Mouse (Mus musculus) cerebellum, adult 9-11 months (tissue): ENCODE data around the gene Plekhg4.

ENCODE experiments used
- DNase-seq: peaks from one replicate; pipeline ENCODE4 v3.0.0; 2022

Gene Plekhg4

DNA sequence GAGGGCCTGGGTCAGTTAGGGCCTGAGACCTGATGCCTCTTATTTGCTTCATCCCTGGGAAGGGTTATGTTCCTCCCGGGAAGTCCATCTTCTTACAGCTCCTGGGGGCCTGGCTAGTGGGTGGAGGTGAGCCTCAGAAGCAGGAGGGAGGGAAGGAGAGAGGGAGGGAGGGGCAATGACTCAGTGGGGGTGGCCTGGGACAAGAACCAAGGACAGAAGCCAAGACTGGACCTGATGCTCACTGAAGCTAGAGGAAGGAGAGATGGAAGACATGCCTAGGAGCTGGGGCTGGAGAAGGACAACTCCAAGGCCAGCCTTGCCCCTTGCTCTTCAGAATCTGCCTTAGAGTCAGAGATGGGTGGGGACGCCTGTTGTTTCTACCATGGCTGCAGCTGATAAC, at the start of gene Plekhg4:
TSS of gene Plekhg4 (plus strand) at position 243 of the 400 bp plus-strand sequence.
- DNase-seq = no peak

DNA sequence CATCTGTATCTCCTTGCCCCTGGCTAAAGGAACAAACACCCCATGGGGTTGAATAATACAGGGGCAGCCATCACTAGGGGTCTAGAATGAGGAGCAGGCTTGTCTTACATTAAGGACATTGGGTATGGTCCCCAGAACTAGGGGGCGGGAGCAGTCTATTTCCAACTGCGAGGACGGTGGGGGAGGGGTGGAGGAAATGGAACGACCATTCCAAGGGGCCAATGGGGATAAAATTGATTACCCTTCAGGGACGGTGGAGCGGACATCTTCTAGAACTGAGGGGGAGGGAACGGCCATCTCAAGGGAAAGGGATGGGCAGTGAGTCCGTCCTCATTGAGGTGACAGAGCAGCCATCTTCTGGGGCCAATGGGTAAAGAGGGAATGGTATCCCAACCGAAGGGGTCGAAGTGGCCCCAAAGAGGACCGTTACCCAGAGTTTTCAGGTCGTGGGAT, 47.4 kb upstream of the Plekhg4 start:
- no peak for DNase-seq

DNA sequence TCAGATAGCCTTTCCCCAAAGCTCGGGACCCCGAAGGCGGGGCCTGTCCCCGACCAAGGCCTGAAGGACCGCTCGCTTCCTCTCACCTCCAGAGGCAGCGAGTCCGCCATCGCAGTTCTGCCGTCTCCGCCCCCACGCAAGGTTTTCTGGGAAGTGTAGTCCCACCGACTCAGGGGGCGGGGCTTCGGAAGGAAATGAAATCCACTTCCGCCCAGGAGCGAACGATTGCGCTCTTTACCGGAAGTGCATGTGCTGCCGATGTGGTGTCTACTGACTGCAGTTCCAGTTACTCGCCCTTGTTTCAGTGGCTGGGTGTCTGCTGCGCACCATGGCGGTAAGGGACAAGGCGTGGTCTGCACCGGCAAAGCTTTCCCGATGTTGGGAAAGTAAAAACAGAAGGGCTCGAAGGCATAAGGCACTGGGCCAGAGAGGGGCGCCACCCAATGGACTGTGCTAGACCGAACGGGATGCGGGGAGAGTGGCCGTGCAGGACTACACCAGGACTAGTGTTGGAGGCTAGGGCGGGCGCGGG, 46.9 kb upstream of the Plekhg4 start, which contains the start of the genes Lrrc29 and Tmem208:
TSS of gene Lrrc29 (minus strand) at position 138 of the 532 bp plus-strand sequence.
TSS of gene Tmem208 (plus strand) at position 214 of the 532 bp plus-strand sequence.
- peak; percentile 97 for DNase-seq

DNA sequence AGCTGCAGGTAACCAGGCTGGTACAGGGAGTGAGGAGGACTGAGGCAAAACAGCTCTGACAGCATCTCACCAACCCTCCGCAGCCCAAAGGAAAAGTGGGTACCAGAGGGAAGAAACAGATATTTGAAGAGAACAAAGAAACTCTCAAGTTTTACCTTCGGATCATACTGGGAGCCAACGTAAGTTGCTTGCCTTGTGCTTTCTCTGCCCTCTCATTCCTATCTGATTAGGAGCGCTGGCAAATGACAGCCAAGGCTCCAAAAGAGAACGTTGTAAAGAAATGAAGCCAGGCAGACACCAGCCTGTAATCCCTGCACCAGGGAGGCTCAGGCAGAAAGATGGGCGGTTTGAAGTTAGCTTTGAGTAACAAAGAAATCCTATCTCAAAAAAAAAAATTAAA, 46.1 kb upstream of the Plekhg4 start:
- DNase-seq = no peak

DNA sequence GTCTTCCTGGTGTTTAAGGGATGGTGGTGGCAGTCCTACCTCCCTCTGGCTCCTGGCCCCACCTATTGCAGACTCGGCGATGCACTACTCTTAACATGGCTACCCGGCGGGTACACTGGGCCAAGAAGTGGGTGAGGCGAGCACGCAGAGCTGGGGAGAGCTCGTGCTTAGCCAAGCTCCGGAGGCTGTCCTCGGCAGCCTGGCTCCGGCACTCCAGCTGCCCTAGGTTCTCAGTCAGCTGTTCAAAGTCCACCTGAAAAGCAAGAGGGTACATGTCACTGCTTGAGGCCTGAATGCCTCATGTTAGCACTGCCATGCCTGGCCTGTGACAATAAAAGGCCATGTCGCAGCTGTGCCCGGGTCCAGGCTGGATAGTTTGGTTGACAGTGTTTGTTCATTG, 42.7 kb upstream of the Plekhg4 start:
- no peak for DNase-seq

DNA sequence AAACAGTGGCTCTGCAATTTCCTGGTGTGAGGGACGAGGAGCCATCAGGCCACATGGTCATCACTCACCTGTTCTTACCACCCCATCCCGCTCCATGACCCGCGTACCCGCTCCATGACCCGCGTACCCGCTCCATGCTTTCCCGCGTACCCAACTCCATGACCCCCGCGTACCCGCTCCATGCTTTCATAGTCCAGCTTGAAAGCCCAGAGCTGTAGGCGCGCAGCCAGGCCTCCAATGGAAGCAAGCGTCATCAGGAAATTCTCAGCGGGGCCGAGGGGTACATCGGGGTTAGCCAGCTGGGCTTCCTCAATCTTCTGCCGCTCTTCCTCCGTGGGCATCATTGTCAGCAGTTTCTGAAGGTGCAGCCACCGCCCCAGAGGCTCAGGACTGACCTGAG, 41.6 kb upstream of the Plekhg4 start:
- DNase-seq = no peak

DNA sequence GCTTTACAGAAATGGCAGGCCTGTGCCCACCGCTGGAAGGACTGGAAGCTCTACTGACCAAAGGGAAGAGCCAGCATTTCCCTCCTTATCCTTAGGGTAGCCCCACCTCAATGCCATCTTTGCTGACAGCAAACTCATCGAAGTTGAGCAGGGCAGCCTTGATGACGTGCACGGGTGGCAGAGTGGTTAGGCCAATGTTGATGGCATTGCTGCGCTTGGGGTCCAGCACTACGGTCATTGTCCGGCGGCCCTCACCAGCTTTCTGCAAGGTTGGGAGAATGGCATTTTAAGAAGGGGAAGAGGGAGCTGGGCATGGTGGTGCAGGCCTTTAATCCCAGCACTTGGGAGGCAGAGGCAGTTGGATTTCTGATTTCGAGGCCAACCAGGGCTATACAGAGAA, 41.1 kb upstream of the Plekhg4 start:
- no peak for DNase-seq

DNA sequence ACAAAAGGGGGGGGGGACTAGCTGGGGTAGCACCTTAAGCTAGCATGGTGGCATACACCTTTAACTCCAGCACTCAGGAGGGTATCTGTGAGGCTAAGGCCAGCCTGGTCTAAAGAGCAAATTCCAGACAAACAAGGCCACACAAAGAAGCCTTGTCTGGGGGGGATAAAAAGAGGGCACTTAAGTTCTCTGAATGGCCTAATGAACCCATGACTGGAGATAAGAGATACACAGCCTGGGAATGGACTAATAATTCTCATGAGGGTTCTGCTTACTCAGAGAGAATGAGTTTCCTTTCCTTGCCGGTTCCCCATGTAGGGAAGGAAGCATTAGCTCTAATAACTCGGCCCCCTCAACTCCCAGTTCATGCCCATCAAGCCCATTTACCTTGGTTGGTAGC, 40.6 kb upstream of the Plekhg4 start:
- DNase-seq = no peak

DNA sequence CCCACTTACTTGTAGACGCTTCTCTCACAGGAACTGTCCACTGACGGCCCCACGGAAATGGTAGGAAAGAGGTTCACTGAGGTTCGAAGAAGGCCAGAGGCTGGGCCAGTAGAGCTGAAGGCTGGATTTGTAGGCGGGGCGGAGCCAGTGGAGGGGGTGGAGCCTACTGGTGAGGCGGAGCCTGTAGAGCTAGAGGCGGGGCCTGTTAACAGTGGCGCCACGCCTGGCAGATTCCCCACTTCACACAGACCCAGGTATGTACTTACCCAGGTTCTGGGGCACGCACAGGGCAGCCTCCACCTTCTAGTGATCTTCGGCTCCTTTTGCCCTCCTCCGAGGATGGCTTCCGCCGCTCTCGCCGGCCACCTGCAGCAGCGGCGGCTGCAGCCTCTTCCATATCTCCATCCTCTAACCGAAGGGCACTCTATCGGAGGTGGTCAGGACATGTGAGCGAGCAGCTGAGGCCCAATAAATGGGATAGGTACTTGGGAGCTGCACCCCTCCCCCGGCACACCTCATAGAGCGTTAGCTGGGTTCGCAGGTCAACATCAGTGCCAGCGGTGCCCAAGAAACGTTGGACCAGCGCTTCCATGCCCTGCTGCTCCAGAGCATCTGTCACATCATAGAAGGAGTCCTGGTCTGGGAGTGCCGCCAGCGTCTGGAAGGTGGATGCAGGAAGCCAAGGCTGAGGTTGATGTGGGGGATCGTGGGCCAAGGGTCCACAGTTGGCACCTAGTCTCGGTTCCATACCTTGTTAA, 36.5 kb upstream of the Plekhg4 start:
- DNase-seq = no peak

DNA sequence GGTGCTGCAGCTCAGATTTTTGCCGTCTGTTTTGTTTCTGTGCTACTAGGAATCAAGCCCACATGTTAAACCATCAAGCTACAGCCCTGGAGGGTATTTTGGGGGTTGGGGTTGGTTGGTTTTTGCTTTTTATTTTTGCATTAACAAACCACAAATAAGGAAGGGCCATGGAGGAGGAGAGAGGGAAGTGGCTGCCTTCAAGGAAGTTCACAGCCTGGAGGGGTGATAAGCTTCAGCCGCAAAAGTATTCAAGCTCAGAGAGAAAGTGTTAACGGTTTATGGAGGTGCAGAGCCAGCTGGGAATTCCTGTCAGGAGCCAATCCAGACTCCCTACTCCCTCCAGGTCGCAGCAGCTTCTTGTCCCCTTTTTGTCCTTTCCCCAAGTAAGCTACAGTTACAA, 34.1 kb upstream of the Plekhg4 start:
- no peak for DNase-seq

DNA sequence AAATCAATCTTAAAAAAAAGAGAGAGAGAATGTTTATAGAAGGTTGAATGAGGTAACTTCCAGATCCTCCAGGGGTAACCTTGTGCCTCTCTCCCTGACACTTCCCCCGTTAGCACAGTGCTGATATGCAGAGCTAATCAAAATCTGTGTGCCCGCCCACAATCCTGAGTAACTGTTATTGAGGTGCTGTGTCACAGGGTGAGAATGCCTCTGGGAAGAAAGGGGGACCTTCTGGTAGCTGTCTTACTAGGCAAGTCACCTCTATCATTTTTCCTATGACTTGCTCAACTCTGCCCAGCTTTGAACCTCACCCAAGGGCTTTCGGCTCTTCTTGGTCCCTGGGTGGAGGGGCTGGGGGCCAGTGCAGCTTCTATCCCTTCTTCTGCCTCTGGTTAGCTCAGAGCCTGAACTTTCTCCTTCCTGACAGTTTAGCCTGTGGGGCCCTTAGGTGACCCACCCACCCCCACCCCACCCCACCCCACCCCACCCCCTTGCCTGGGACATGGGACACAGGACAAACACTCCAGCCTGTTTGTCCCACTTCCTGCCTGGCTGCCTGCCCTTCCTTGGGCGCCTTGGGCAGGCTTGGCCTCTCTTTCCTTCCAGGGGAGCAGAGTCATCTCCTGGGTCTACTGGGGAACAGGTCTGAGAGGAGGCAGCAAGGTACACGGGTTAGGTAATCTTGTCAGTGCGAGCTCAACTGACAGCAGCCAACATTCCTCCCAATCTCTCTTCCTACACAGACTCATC, 33.0 kb upstream of the Plekhg4 start:
- DNase-seq = no peak

DNA sequence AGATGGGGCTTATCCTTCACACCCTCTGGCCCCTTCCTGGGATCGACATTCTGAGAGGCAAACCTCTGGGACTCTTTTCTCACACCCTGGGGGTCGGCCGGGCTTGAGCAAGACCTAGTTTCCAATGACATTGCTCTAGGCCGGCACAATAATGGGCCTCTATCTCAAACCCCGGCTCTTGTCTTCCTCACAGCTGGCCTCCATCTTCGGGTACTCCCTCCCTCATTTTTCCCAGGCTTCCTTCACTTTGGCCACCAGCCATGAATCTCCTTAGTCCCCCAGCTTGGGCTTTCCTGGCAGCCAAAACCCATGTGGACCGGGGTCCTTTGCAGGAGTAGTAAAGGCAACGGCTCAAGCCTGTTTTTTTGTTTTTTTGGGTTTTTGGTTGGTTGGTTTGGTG, 31.7 kb upstream of the Plekhg4 start:
- DNase-seq = no peak

DNA sequence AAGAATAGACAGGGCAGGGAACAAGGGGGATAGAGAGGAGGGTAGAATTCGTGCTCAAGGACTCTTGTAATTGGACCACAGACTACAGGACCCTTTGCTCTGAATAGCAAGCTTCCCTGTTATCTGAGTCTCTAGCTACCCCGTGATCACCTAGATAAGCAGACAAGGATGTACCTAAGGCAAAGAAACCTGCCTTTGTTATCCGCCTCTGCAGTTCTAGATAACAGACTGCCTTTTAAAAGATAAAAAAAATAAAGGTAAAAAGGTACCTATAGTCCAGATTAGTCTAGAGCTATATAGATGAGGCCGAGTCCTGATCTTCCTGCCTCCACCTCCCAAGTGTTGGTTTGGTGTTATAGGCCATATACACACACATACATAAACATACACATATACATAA, 30.3 kb upstream of the Plekhg4 start:
- DNase-seq = no peak

DNA sequence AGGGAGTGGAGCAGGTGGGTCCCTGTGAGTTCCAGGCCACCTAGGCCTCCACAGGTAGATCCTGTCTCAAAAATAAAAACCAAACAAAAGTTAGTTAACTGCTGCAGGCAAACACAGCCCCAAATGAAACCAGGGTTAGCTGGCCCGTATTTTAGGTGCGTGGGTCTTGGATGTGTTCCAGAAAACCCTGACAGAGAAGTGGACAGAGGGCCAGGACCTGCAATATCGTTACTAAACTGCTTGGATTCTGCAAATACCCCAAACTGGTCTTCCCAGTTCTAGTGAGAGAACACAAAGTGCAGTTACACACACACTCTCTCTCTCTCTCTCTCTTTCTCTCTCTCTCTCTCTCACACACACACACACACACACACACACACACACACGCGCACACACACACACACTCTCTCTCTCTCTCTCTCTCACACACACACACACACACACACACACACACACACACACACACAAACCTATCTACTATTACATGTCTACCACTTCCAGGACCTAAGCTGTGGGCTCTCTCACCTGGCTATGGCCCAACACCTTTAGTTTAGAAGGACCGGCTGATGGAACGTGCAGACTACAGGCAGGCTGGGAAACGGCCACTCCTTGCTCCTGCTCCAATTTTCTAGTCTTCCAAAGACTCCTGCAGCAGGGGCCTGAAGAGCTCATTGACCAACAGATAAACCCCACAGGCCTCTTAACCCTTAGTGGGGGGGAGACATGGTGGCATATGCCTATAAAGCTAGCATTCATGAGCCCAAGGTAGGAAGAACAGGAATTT, 29.1 kb upstream of the Plekhg4 start:
- no peak for DNase-seq

DNA sequence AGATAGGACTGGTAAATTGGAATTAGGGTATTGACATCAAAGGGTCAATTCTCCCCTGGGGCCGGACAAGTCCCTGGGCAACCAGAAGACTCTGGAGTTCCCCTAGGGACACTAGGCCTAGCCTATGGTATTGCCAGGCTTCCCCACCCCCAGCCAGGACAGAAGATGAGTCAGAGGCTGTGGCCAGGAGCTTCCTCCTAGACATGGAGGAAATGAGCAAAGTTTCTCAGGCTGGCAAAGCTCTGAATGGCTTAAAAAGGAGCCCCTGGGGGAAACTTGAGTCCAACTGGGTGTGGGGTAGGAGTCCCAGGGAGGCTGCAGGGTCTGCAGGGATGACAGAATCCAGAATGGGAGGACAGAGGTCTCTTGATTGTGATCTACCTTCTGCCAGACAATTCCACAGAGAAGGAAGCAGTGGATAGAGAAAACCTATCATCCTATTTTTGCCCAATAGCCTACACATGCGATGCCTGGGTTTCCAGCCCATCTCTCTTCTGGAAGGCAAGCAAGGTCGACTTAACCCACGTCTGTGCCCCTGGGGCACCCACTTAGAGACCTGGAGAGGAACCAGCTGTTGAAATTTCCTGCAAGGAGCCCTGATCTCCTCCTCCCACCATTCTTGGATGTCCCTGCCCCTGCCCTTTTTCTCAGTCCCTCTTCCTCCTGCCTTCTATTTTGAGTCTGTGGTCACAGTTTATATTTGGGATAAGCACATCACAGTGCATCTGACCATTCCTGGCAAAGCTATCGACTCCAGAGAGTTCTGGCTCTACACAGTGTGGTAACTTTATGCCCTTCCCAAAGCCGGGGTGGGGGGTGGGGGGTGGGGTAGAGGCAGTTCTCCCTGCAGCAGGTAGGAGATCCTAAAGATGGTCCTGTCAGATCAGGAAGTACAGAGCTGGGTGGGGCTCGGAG, 27.8 kb upstream of the Plekhg4 start:
- peak; percentile 26 for DNase-seq

DNA sequence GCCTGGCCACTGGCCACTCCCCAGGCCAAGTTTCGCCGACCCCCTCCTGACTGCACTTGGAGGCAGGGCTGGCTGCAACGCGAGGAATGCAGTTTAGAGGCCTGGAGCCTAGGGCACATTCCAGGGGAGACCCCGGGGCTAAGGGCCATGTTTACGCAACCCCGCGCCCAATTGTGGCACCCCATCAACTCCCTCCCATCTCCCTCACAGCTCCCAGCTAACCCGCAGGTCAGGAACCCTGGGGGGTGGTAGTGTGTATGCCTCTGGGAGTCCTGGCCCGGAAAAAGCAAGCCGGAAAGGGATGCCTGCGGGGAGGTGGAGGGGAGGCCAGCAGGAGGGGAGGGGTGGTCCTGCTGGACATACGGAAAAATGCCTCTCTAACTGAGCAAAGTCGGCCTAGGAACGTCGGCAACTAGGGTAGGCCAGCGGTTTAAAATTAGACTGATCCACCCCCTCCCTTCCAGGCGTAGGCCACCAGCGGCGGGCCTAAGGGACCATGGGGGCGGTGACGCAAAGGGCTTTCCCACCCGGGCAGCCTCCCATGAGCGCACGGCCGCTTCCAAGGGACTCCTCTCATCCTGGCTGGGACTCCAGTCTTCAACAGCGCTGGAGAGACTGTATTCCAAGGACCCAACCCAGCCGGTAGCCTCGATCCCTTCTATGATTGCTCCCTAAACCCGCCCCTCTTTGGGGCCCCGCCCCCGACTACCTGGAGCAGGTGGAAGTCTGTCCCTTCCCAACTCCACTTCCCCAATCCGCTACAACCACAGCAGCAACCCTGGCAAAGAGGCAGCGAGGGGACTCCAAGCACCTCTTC, 26.3 kb upstream of the Plekhg4 start:
- peak; percentile 76 for DNase-seq

DNA sequence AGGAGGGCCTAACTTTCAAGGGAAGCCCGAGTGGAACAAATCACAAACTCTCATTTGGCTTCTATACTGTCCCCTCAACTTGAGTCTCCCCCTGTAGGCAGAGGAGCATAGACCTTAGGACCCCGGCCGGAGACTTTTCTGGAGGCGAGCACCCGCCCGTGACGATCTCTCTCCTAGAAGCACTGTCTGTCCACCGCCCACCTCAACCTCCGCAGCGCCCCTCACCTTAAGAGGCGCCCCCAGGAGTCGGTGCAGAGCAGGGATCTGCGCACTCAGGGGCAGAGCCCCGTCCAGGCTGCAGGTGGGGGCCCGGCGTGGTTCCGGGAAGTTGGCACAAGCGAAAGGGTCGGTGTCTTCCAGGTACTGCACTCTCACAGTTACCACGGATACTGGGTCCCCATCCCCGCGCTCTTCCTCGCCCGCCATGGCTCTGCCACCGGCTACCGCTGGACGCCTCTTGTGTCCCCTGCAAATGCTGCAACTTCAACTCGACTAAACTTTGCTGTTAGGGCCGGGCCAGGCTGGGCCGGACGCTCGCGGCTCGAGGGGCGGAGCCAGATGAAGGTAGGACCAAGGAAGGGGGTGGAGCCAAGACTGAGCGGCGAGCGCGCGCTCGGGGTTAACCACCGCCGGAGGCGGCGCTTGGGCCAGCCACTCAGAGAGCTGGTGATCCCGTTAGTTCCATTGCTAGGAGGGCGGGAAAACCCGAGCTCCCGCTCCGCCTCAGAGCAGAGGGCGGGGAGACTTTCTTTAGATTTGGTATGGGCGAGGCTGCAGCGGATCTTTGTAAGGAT, 25.4 kb upstream of the Plekhg4 start, which contains the start of gene Fhod1:
TSS of gene Fhod1 (minus strand) at position 526 of the 794 bp plus-strand sequence.
- peak; percentile 95 for DNase-seq

DNA sequence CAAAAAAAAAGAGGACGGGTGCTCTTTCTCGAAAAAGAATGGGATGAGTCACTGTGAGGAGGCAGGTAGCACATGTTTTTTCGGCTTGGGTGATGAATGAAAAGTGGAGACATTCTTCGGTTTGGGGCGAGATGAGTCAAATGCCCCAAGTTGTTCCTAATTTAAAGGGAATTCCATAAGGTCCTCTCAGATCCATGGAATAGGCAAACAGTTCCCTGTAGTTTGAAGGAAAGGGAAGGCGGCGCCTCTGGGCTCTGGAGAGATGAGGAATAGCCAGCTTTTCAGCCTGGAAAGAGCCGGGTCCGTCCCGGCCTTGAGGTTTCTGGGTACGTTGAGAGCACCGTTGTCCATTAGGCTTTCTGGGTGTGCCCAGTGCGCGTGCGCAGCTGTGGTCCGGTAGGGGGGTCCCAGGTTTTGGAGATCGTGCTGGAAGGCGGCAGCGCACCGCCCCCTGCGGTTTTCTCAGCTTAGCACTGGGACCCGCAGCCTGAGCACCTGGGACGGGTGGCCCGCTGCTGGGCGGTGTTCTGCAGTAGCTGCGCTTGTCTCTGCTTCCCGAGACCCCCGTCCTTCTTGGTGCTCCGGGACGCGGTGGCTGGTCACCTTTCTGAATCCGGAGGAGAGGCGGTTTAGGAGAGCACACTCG, 24.5 kb upstream of the Plekhg4 start, which contains the start of gene Slc9a5:
TSS of gene Slc9a5 (plus strand) at position 394 of the 646 bp plus-strand sequence.
- DNase-seq = peak; percentile 83

DNA sequence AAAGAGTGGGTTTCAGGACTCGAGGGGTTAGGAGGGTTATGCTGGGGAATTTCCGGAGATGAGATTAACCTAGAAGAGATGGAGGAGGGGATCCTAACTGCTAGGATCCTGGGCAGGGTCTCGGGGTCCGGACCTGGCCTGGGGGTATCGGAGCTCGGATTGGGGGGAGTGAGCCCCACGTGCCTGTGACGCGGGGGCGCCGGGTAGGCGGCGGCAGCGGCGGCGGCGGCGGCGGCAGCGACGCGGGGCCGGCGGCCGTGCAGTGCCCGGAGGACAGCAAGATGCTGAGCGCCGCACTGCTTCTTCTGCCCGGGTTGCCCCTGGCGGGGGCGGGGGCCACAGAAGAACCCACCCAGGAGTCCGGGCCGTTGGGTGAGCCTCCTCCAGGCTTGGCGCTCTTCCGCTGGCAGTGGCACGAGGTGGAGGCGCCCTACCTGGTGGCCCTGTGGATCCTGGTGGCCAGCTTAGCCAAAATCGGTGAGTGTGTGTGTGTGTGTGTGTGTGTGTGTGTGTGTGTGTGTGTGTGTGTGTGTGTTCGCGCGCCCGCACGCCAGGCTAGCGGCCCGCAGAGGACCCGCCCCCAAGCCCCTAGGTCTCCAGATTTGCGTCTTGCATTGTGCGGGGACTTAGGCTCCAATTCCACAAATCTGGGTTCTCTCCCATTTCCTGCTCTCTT, 23.8 kb upstream of the Plekhg4 start:
- DNase-seq = peak; percentile 78
